Mouse (Mus musculus) heart, adult 2 months (tissue): ENCODE measurements around the gene Spg21. TPM values are rescaled to one million over a fixed set of nuclear protein-coding genes. Genes with fewer than 3 reads are reported as not detected.

Source experiments
- DNase-seq, 2 experiments: peaks; one replicate each; pipeline ENCODE4 v3.0.0; 2021
- H3K27ac ChIP-seq: fragments of 200-600 bp; 2 replicates; pipeline ENCODE4 v1.8.1; 2022
- H3K27me3 ChIP-seq: fragments of 200-500 bp; 2 replicates; pipeline ENCODE4 v1.6.1; 2012; ENCODE audit warnings: mild to moderate bottlenecking, low read length, inconsistent platforms, mixed read lengths; ENCODE audit not compliant: control insufficient read depth, insufficient read depth
- H3K36me3 ChIP-seq: fragments of 200-500 bp; 2 replicates; pipeline ENCODE4 v1.6.1; 2012; ENCODE audit warnings: low read length, inconsistent platforms; ENCODE audit not compliant: control insufficient read depth, insufficient read depth
- H3K4me1 ChIP-seq: fragments of 200-500 bp; 2 replicates; pipeline ENCODE4 v1.6.1; 2011; ENCODE audit warnings: low read length; ENCODE audit not compliant: control insufficient read depth, insufficient read depth
- H3K4me3 ChIP-seq: fragments of 200-600 bp; 2 replicates; pipeline ENCODE4 v1.8.1; 2022
- H3K79me2 ChIP-seq: fragments of 200-500 bp; replicated peaks from 2 replicates; pipeline ENCODE4 v1.6.1; 2012; ENCODE audit warnings: mild to moderate bottlenecking, inconsistent platforms, low read length, moderate library complexity, mixed read lengths; ENCODE audit not compliant: control insufficient read depth, insufficient read depth
- H3K9ac ChIP-seq: fragments of 200-500 bp; 2 replicates; pipeline ENCODE4 v1.6.1; 2012; ENCODE audit warnings: low read depth, mild to moderate bottlenecking, control low read depth, inconsistent platforms, low read length, mixed read lengths
- CTCF ChIP-seq: fragments of 200-600 bp; IDR thresholded peaks from 2 replicates; pipeline ENCODE4 v1.8.1; 2022; ENCODE audit warnings: antibody characterized with exemption, mild to moderate bottlenecking, moderate library complexity
- EP300 ChIP-seq: fragments of 200-500 bp; IDR thresholded peaks from 2 replicates; pipeline ENCODE4 v1.6.1; 2011; ENCODE audit warnings: low read depth, low read length, control low read depth; ENCODE audit not compliant: insufficient read depth
- POLR2A ChIP-seq: fragments of 200-500 bp; IDR thresholded peaks from 2 replicates; pipeline ENCODE4 v1.6.1; 2011; ENCODE audit warnings: mild to moderate bottlenecking, low read depth, low read length, control low read depth; ENCODE audit not compliant: insufficient read depth
- WGBS: fragments of 180-500 bp; shearing (Covaris S2); methylation state at CpG from one replicate; pipeline ENCODE4 v1.1.7; 2018; 5-methylcytosine and 5-hydroxymethylcytosine counted together
- intact Hi-C: fragments of 180-260 bp; cut with DNase I; formaldehyde crosslinking; loops from one replicate; pipeline ENCODE4 v1.15.1; 2025
- polyA plus RNA-seq: library from polyadenylated mRNA; depleted of rRNA; stranded (reverse); fragments of >200 nt; gene quantifications from 2 replicates; pipeline ENCODE4 v1.2.3, GENCODE M21; 2012
- total RNA-seq, 2 experiments: library from RNA; stranded (reverse); gene quantifications; 2 replicates each; pipeline ENCODE4 v1.2.3; 2021

Spg21 gene
- total and polyA plus RNA-seq, 3 experiments: 8.8 to 12.1 (median 11.4) TPM

DNA sequence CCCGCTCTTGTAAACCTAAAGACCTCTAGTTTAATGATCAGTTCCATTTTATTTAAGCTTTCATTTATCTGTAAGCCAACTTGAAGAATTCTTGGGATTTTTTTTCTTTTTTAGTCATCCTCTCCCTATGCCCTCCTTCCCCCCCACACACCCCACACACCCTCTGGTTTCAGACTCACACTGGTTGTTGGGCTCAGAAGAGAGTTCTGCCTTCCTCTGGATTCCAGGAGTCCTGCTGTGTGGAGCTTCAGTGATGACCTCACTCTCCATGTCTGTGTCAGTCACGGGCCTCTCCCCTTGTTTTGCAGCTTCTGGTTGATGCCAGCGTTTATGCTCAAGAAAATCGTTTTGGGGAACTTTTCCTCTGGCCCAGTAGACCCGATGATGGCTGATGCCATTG, 19.3 kb downstream of the Spg21 start:
- Histone ChIP-seq H3K4me3 (no peak overlapping the region), H3K36me3 (no peaks in the 10 kb centered on the region), H3K27me3 (no peaks in the 10 kb centered on the region), H3K79me2 (no peaks in the 10 kb centered on the region), H3K4me1 (no peaks in the 10 kb centered on the region), H3K9ac (no peak overlapping the region), H3K27ac (no peak overlapping the region)
- WGBS: 74% methylated on average over 5 of the region's 5 CpGs
- intact Hi-C loops: no loop called here
- DNase-seq: no peak
- TF ChIP-seq POLR2A: no peak
- TF ChIP-seq EP300: no peak
- no peak for TF ChIP-seq CTCF

DNA sequence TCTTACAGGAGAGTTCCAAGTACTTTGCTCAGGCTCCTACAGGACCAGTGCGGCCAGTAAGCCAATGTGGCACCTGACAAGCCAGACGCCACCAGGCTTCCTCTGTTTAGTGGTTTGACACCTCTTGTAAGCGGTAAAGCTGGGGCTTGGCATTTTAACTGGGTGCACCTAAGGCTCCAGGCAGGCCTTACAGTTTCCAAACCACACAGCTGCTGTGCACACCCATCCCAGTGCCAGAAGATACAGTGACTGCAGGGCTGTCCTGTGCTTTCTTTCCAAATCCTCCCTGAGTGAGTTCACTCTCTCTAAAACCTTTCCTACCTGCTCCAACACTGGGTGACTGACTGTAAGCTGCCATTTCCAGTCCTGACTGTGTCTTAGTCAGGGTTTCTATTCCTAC, 30.7 kb downstream of the Spg21 start:
- Histone ChIP-seq H3K4me3 (no peak overlapping the region), H3K27me3 (no peaks in the 10 kb centered on the region), H3K79me2 (no peaks in the 10 kb centered on the region), H3K36me3 (no peaks in the 10 kb centered on the region), H3K4me1 (no peaks in the 10 kb centered on the region), H3K9ac (no peak overlapping the region), H3K27ac (no peak overlapping the region)
- intact Hi-C loops: no loop called here
- no peak for DNase-seq
- TF ChIP-seq CTCF: no peak
- no peak for TF ChIP-seq EP300
- no peak for TF ChIP-seq POLR2A
- 93% methylated on average over 3 of the region's 3 CpGs for WGBS

DNA sequence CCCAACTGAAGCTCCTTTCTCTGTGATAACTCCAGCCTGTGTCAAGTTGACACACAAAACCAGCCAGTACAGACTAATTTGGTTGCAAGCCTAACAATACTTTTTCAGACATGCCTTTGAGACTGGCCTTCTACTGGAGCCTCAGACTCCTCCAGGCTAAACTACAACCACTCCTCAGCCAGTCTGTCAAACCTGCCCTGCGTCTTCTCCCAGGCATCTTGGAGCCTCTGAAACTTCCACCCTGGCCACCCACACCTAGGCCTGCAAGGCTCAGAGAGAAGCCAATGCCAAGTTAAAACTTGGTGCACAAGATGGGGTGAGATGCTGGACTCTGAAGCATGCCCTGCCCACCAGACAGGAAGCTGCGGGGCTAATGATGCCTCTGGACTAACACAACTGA, 31.6 kb downstream of the Spg21 start:
- intact Hi-C loops: no loop called here

DNA sequence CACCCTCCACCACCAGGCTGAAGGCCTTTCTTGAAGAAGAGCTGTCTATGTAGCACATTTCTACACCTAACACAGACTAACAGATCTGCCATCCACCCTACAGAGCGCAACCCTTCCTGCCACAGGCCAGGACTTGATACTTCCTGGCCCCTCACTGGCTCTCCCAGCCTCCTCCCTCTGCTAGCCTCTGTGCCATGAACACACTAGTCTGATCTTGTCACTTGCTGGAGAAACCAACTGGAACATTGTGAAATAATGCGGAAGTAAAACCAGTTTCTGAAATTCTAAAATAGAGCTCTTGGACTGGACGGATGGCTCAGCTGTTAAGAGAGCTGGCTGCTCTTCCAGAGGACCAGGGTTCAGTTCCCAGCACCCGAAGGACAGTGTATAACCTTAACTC, 32.1 kb downstream of the Spg21 start:
- no peaks in the 10 kb centered on the region for H3K4me1 ChIP-seq
- WGBS: 90% methylated on average over 4 of the region's 4 CpGs
- intact Hi-C loops: no loop called here
- H3K27ac ChIP-seq: no peak overlapping the region
- H3K9ac ChIP-seq: no peak overlapping the region
- H3K36me3 ChIP-seq: no peaks in the 10 kb centered on the region
- no peaks in the 10 kb centered on the region for H3K79me2 ChIP-seq
- no peak overlapping the region for H3K4me3 ChIP-seq
- TF ChIP-seq POLR2A (no peak), EP300 (no peak), CTCF (no peak)
- no peaks in the 10 kb centered on the region for H3K27me3 ChIP-seq
- no peak for DNase-seq

More for the DNA sequence above, 31.6 kb downstream of the Spg21 start:
- Histone ChIP-seq H3K4me1 (no peaks in the 10 kb centered on the region), H3K9ac (no peak overlapping the region), H3K79me2 (no peaks in the 10 kb centered on the region), H3K27ac (no peak overlapping the region), H3K36me3 (no peaks in the 10 kb centered on the region), H3K4me3 (no peak overlapping the region), H3K27me3 (no peaks in the 10 kb centered on the region)
- no peak for TF ChIP-seq POLR2A
- TF ChIP-seq EP300: no peak
- no peak for TF ChIP-seq CTCF
- WGBS: 82% methylated on average over 2 of the region's 2 CpGs
- no peak for DNase-seq

DNA sequence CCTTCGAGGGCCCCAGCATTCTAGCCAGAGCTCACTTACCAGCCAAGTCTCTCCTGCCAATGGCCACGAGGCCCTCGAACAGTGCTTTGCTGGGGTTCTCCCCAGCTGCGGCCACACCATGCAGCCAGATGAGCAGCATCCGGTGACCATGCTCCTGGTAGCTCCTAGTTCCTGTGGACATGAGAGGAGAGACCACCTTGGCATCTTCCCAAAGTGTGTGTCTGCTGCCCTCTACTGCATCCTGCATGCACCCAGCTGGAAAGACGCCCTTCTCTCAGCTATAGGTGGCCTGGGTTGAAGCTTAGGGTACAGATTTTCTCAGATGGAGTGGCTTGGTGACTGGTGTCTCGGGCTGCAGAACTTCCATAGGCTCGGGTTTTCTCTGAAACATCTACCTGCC, 41.4 kb downstream of the Spg21 start:
- TF ChIP-seq POLR2A (no peak), CTCF (peak; percentile 22; the same call in 1 of the 2 replicates)
- Histone ChIP-seq H3K36me3 (no peaks in the 10 kb centered on the region), H3K4me1 (no peaks in the 10 kb centered on the region), H3K4me3 (no peak overlapping the region), H3K27me3 (no peaks in the 10 kb centered on the region), H3K9ac (no peak overlapping the region), H3K27ac (no peak overlapping the region), H3K79me2 (no peaks in the 10 kb centered on the region)
- no peak for DNase-seq
- intact Hi-C loops: no loop called here
- 34% methylated on average over 8 of the region's 8 CpGs for WGBS

DNA sequence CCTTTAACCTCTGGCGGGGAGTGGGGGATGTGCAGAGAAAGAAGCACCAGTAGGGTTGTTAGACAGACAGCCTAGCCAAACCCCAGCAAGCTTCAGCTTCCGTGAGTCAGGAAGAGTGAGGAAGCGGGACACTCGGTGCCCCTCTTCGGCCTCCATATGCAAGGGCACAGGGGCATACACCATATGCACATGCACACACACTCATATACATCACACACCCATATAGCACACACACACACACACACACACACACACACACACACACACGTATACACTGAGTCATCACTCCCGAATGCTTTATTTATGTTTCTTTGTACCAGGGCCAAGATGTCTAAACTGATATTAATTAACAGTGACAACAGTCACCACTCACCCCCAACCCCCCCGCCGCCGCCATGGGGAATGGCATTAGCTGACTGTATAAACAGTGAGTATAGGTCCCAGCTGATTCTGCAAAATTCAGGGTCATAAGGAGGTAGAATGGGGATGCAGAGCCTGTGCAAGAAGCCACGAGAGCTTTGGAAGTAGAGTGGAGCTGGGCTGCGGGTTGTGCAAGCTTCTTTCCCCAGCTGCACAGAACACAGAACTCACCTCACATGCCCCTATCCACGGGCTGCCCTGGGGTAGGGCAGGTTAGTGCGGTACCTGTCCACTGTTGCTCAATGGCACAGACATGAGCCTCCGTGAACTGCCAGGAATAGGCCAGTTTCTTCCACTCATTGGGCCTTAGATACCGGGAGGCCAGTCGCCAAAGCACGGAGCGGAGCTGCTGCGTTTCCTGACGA, 42.2 kb downstream of the Spg21 start:
- Histone ChIP-seq H3K9ac (no peak overlapping the region), H3K36me3 (no peaks in the 10 kb centered on the region), H3K79me2 (no peaks in the 10 kb centered on the region), H3K4me1 (no peaks in the 10 kb centered on the region), H3K27me3 (no peaks in the 10 kb centered on the region), H3K4me3 (no peak overlapping the region), H3K27ac (no peak overlapping the region)
- DNase-seq: no peak
- intact Hi-C loops: no loop called here
- TF ChIP-seq EP300 (no peak), POLR2A (no peak), CTCF (no peak)
- WGBS: 78% methylated on average over 21 of the region's 21 CpGs
